Mouse (Mus musculus): ENCODE results near the gene Slc6a13. TPM values are rescaled to one million over a fixed set of nuclear protein-coding genes. Genes with fewer than 3 reads are reported as not detected.
A peak's percentile ranks its signal among the peaks of the same experiment; 100 is the strongest.

Gene Slc6a13
- total RNA-seq (2014; fragmentation: Nextera tagmentation) (5.7 and 11.0 TPM in 2 replicates), total RNA-seq (2017) (4.6 and 6.4 TPM in 2 replicates)

GRCm38 (mm10) chr6:121299954-121300353 is at the start of gene Slc6a13:
Gene Slc6a13 (plus strand): TSS chr6:121300227.
- no peak for ATAC-seq (replicated peaks; ENCODE audit: low FRiP score, low TSS enrichment, poor library complexity, severe bottlenecking)

GRCm38 (mm10) chr6:121250406-121250805 is 49.6 kb upstream of the Slc6a13 start:
- no peak for ATAC-seq (replicated peaks; ENCODE audit: low FRiP score, low TSS enrichment, poor library complexity, severe bottlenecking)

GRCm38 (mm10) chr6:121251256-121251655 is 48.8 kb upstream of the Slc6a13 start:
- no peak for ATAC-seq (replicated peaks; ENCODE audit: low FRiP score, low TSS enrichment, poor library complexity, severe bottlenecking)

GRCm38 (mm10) chr6:121260548-121260947 is 39.5 kb upstream of the Slc6a13 start:
- ATAC-seq (replicated peaks; ENCODE audit: low FRiP score, low TSS enrichment, poor library complexity, severe bottlenecking) = peak; percentile 85

GRCm38 (mm10) chr6:121261233-121261632 is 38.8 kb upstream of the Slc6a13 start:
- ATAC-seq (replicated peaks; ENCODE audit: low FRiP score, low TSS enrichment, poor library complexity, severe bottlenecking) = no peak

GRCm38 (mm10) chr6:121262004-121262403 is 38.0 kb upstream of the Slc6a13 start:
- no peak for ATAC-seq (replicated peaks; ENCODE audit: low FRiP score, low TSS enrichment, poor library complexity, severe bottlenecking)

- ATAC-seq (replicated peaks; ENCODE audit: low FRiP score, low TSS enrichment, poor library complexity, severe bottlenecking) = no peak
These were observed 37.5 kb upstream of the Slc6a13 start for GRCm38 (mm10) chr6:121262496-121262895.

GRCm38 (mm10) chr6:121270156-121270555 is 29.9 kb upstream of the Slc6a13 start:
- no peak for ATAC-seq (replicated peaks; ENCODE audit: low FRiP score, low TSS enrichment, poor library complexity, severe bottlenecking)

GRCm38 (mm10) chr6:121271707-121272074 is 28.3 kb upstream of the Slc6a13 start:
- no peak for ATAC-seq (replicated peaks; ENCODE audit: low FRiP score, low TSS enrichment, poor library complexity, severe bottlenecking)

- peak; percentile 92 for ATAC-seq (replicated peaks; ENCODE audit: low FRiP score, low TSS enrichment, poor library complexity, severe bottlenecking)
These were observed 27.8 kb upstream of the Slc6a13 start for GRCm38 (mm10) chr6:121272075-121272800.

GRCm38 (mm10) chr6:121274356-121274755 is 25.7 kb upstream of the Slc6a13 start:
- no peak for ATAC-seq (replicated peaks; ENCODE audit: low FRiP score, low TSS enrichment, poor library complexity, severe bottlenecking)

- ATAC-seq (replicated peaks; ENCODE audit: low FRiP score, low TSS enrichment, poor library complexity, severe bottlenecking) = no peak
These were observed 15.9 kb upstream of the Slc6a13 start for GRCm38 (mm10) chr6:121284132-121284531.

GRCm38 (mm10) chr6:121299317-121299716 is 710 bp upstream of the Slc6a13 start:
- no peak for ATAC-seq (replicated peaks; ENCODE audit: low FRiP score, low TSS enrichment, poor library complexity, severe bottlenecking)

GRCm38 (mm10) chr6:121300504-121300903 is 477 bp downstream of the Slc6a13 start:
- ATAC-seq (replicated peaks; ENCODE audit: low FRiP score, low TSS enrichment, poor library complexity, severe bottlenecking) = no peak

- ATAC-seq (replicated peaks; ENCODE audit: low FRiP score, low TSS enrichment, poor library complexity, severe bottlenecking) = no peak
These were observed 3.6 kb downstream of the Slc6a13 start for GRCm38 (mm10) chr6:121303466-121304220.

- ATAC-seq (replicated peaks; ENCODE audit: low FRiP score, low TSS enrichment, poor library complexity, severe bottlenecking) = no peak
These were observed 4.6 kb downstream of the Slc6a13 start for GRCm38 (mm10) chr6:121304630-121305029.

GRCm38 (mm10) chr6:121305571-121305970 is 5.5 kb downstream of the Slc6a13 start:
- no peak for ATAC-seq (replicated peaks; ENCODE audit: low FRiP score, low TSS enrichment, poor library complexity, severe bottlenecking)

- no peak for ATAC-seq (replicated peaks; ENCODE audit: low FRiP score, low TSS enrichment, poor library complexity, severe bottlenecking)
These were observed 11.0 kb downstream of the Slc6a13 start for GRCm38 (mm10) chr6:121310984-121311383.

GRCm38 (mm10) chr6:121319099-121319498 is 19.1 kb downstream of the Slc6a13 start:
- ATAC-seq (replicated peaks; ENCODE audit: low FRiP score, low TSS enrichment, poor library complexity, severe bottlenecking) = no peak

GRCm38 (mm10) chr6:121322381-121323110 is 22.5 kb downstream of the Slc6a13 start:
- ATAC-seq (replicated peaks; ENCODE audit: low FRiP score, low TSS enrichment, poor library complexity, severe bottlenecking) = no peak
